Mouse (Mus musculus) midbrain, embryonic 13.5 days (tissue): ENCODE results near the gene Pam16. TPM values are rescaled to one million over a fixed set of nuclear protein-coding genes. Genes with fewer than 3 reads are reported as not detected.

Source experiments
- ATAC-seq: fragments of 200-750 bp; cut with Nextera tagmentation; 2 replicates; pipeline ENCODE4 v1.8.0; 2017; ENCODE audit warnings: mild to moderate bottlenecking, moderate TSS enrichment, moderate library complexity
- H3K27ac ChIP-seq: fragments of 300-500 bp; sonication (generic); 2 replicates; pipeline ENCODE4 v1.5.1; 2015; ENCODE audit warnings: inconsistent platforms, mild to moderate bottlenecking, moderate library complexity
- H3K27me3 ChIP-seq: fragments of 300-500 bp; sonication (generic); 2 replicates; pipeline ENCODE4 v1.6.1; 2015; ENCODE audit warnings: mild to moderate bottlenecking, inconsistent platforms
- H3K36me3 ChIP-seq: fragments of 300-500 bp; sonication (generic); 2 replicates; pipeline ENCODE4 v1.6.1; 2015; ENCODE audit warnings: mild to moderate bottlenecking, inconsistent platforms
- H3K4me1 ChIP-seq: fragments of 300-500 bp; sonication (generic); replicated peaks from 2 replicates; pipeline ENCODE4 v1.6.1; 2015; ENCODE audit warnings: inconsistent platforms
- H3K4me2 ChIP-seq: fragments of 300-500 bp; sonication (generic); replicated peaks from 2 replicates; pipeline ENCODE4 v1.6.1; 2015; ENCODE audit warnings: moderate library complexity, mild to moderate bottlenecking, inconsistent platforms
- H3K4me3 ChIP-seq: fragments of 300-500 bp; sonication (generic); replicated peaks from 2 replicates; pipeline ENCODE4 v1.5.1; 2015; ENCODE audit warnings: mild to moderate bottlenecking, inconsistent platforms
- H3K9ac ChIP-seq: fragments of 300-500 bp; sonication (generic); replicated peaks from 2 replicates; pipeline ENCODE4 v1.6.1; 2015; ENCODE audit warnings: mild to moderate bottlenecking, inconsistent platforms
- H3K9me3 ChIP-seq: fragments of 300-500 bp; sonication (generic); 2 replicates; pipeline ENCODE4 v1.6.1; 2016; ENCODE audit warnings: mild to moderate bottlenecking, inconsistent platforms
- WGBS: fragments of 180-500 bp; shearing (Covaris S2); methylation state at CpG from one replicate; pipeline ENCODE4 v1.1.7; 2015; 5-methylcytosine and 5-hydroxymethylcytosine counted together
- polyA plus RNA-seq: library from polyadenylated mRNA; unstranded; fragments of >200 nt; fragmentation: Nextera tagmentation; extraction: Ambion mirVana; gene quantifications from 2 replicates; pipeline ENCODE4 v1.2.1, GENCODE M21; 2015

Pam16 gene
- 153 and 155 TPM in 2 replicates for polyA plus RNA-seq

DNA sequence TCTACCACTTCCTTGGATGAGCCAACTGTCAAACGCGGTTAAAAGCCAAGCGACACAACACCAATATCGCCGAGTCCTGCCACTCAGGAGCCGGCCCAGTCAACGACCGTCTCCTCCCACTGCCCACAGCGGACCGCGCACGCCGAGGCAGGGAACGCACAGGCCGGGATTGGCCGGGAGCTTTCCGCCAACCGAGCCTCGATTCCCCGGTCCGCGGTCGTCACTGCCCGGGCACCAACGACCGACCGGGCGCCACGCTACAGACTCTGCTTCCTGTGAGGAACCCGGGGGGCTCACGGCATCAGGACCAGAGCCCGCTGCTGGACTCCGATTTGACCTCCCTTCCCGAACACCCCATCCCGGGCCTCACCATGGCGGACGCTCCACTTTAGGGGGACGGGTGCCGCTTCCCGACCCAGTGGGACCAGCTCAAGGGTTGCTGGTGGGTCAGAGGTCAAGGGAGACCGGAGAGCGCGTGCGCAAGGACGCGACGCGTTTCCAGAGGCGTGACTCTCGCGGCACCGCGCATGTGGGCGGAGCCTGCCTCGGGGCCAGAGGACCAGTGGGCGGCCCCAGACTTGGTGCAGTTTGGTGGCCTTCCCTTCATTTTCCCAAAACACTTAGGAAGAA lies at the start of gene Pam16:
Gene Pam16, minus strand, starts transcription at position 508 of the 630 bp plus-strand sequence.
- Histone ChIP-seq H3K9me3 (no peaks in the 10 kb centered on the region), H3K36me3 (peaks cover 25% of the 10 kb centered on the region; the same call in 1 of the 2 replicates), H3K4me1 (peaks cover 26% of the 10 kb centered on the region), H3K4me2 (peak within 1 kb of the TSS; percentile 62), H3K4me3 (peak within 1 kb of the TSS; percentile 72), H3K27me3 (no peaks in the 10 kb centered on the region), H3K27ac (peak within 1 kb of the TSS; percentile 85), H3K9ac (peak within 1 kb of the TSS; percentile 84)
- WGBS = under 1% methylated on average over 56 of the region's 56 CpGs
- peak; percentile 87 for ATAC-seq

DNA sequence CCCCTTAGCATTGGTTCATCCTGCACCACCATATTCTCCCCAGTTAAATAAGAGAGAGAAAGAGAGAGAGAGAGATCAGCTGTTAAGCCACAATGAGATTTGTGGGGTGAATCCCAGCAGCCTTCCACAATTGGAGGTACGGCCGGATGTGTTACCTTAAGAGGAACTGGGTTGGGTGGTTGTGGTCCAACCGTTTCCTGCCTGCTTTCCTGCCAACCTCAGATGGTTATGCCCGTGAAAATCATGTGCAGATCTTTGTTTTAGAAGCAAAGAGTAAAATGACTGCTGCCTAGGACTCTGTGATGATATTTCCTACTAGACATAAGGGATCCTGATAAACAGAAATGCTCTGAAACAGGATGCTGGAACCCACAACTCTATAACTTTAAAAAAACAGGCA lies 49.3 kb upstream of the Pam16 start:
- ATAC-seq = no peak
- Histone ChIP-seq H3K27me3 (no peaks in the 10 kb centered on the region), H3K9me3 (no peaks in the 10 kb centered on the region), H3K4me3 (no peak overlapping the region), H3K36me3 (peaks cover 37% of the 10 kb centered on the region), H3K4me1 (peaks cover 7% of the 10 kb centered on the region), H3K27ac (no peak overlapping the region), H3K4me2 (no peak overlapping the region), H3K9ac (0 out of 2 replicates have a peak overlapping the region, but pooled peaks have one; percentile 19)
- 89% methylated on average over 4 of the region's 4 CpGs for WGBS

DNA sequence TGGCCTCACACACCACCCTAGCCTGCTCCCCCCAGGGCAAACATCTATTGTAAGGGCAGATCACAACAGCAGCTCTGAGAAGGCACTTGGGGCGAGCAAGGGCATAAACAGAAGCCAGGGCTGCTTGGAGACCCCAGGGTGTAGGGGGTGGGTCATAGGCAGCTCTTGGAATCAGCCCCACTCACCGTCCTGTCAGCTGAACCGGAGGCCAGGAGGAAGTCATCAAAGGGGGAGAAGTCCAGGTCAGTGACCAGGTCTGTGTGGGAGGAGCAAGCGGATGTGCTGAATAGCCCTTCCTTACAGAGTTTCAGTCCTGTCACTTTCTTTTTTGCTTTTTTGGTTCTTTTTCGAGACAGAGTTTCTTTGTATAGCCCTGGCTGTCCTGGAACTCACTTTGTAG lies 45.5 kb upstream of the Pam16 start:
- Histone ChIP-seq H3K27ac (no peak overlapping the region), H3K4me3 (no peak overlapping the region), H3K36me3 (peaks cover 56% of the 10 kb centered on the region), H3K4me1 (no peaks in the 10 kb centered on the region), H3K9ac (no peak overlapping the region), H3K4me2 (no peak overlapping the region), H3K9me3 (no peaks in the 10 kb centered on the region), H3K27me3 (no peaks in the 10 kb centered on the region)
- no peak for ATAC-seq
- WGBS = 75% methylated on average over 5 of the region's 5 CpGs

DNA sequence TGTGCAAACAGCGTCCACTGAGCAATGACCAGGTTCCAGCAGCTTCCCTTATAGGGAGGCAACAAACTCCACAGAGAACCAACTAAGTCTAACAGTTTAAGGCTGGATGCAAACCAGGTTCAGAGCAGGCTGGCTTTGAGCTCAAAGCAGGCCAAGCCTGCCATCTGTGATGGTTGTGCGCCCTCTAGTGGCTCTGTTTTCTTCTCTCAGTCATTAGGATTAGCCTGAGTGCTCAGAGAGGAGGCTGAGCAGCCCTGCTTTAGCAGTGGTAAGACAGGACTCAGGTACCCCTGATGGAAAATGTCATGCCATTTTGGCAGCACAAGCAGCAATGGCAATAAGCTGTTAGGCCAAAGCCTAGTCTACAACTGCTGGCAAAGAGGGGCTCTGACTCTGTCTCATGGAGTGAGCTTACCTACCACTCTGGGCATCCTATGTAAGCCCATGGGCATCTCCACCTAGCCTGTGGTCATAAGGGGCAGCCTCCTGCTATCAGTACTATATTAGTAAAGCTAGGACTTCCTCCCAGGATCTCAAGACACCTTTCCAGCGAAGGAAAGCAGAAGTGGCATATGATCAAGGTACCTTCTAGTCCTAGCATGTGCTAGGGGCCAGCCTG lies 42.5 kb upstream of the Pam16 start:
- WGBS = 29% methylated on average over 3 of the region's 3 CpGs
- Histone ChIP-seq H3K9me3 (no peaks in the 10 kb centered on the region), H3K36me3 (peaks cover 52% of the 10 kb centered on the region), H3K27ac (no peak overlapping the region), H3K4me2 (no peak overlapping the region), H3K9ac (no peak overlapping the region), H3K4me3 (no peak overlapping the region), H3K27me3 (no peaks in the 10 kb centered on the region), H3K4me1 (no peaks in the 10 kb centered on the region)
- peak; percentile 86 for ATAC-seq

DNA sequence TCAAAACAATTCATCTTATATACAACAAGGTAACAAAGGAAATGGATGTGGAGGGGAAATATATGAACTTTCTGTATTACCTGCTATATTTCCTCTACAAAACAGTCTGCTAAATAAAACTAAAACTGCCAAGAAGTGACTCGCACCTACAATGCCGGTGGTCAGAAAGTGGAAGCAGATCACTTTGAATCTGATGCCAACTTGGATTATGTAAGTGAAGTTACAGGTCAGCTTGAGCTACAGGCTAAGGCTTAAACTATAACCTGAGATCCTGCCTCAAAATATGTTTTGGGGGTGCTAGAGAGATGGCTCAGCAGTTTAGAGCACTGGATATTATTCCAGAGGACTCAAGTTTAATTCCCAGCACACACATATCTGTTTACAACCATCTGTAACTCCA lies 40.9 kb upstream of the Pam16 start:
- no peak for ATAC-seq
- H3K4me2 ChIP-seq = no peak overlapping the region
- H3K4me1 ChIP-seq = no peaks in the 10 kb centered on the region
- no peaks in the 10 kb centered on the region for H3K9me3 ChIP-seq
- WGBS = 98% methylated on average over 2 of the region's 2 CpGs
- H3K27ac ChIP-seq = no peak overlapping the region
- H3K4me3 ChIP-seq = no peak overlapping the region
- H3K36me3 ChIP-seq = peaks cover 60% of the 10 kb centered on the region
- H3K9ac ChIP-seq = no peak overlapping the region
- no peaks in the 10 kb centered on the region for H3K27me3 ChIP-seq

DNA sequence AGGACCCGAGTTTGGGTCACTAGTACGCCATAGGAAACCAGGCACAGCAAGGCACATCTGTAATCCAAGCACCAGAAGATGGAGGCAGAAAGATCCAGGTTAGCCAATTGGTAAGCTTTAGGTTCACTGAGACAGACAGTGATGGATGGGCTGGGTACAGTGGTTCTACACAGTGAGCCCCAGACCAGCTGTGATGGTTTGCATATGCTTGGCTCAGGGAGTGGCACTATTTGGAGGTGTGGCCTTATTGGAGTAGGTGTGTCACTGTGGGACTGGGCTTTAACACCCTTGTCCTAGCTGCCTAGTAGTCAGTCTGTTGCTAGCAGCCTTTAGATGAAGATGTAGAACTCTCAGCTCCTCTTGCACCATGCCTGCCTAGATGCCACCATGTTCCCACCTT lies 39.0 kb upstream of the Pam16 start:
- Histone ChIP-seq H3K27ac (no peak overlapping the region), H3K9ac (no peak overlapping the region), H3K4me1 (peaks cover 6% of the 10 kb centered on the region), H3K36me3 (peaks cover 49% of the 10 kb centered on the region), H3K27me3 (no peaks in the 10 kb centered on the region), H3K4me2 (no peak overlapping the region), H3K4me3 (no peak overlapping the region), H3K9me3 (no peaks in the 10 kb centered on the region)
- no peak for ATAC-seq
- 83% methylated on average over 2 of the region's 2 CpGs for WGBS

DNA sequence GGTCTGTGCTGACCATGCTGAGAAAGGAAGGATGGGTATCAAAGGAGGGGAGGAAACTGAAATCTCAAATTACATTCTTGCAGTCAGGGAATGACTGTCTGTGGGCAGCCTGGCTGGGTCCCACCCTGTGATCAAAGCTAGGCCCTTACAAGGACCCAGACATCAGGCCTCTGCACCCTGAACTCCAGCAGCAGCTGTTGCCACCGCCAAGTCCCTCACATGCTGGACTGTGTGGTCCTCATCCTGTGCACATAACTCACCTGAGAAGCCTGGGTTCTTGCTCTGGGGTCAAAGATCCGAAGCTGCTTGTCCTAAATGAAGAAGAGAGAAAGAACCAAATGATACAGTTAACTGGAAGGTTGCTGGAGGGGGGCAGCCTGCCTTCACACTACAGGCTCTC lies 36.8 kb upstream of the Pam16 start:
- Histone ChIP-seq H3K36me3 (peaks cover 30% of the 10 kb centered on the region), H3K4me2 (no peak overlapping the region), H3K4me3 (no peak overlapping the region), H3K9me3 (no peaks in the 10 kb centered on the region), H3K9ac (no peak overlapping the region), H3K4me1 (peaks cover 12% of the 10 kb centered on the region), H3K27me3 (no peaks in the 10 kb centered on the region), H3K27ac (no peak overlapping the region)
- ATAC-seq = no peak
- WGBS = 80% methylated on average over 2 of the region's 2 CpGs

DNA sequence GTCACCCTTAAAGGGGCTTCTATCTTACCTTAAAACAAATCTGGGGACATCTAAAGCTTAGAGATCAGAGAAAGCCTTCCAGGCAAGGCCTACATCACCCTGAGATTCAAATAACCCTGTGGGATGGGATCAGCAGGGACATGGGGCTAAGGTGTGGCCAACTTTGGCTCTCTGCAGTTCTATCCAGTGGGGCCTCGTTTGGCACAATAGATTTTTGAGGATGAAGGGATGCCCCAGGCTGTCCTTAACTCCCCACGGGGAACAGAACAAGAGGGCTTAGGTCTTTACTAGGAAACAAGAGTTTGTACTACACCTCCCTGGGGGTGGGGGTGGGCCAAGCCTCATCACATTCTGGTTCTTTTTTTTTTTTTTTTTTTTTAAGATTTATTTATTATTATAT lies 34.5 kb upstream of the Pam16 start:
- Histone ChIP-seq H3K9ac (no peak overlapping the region; the same call in 1 of the 2 replicates), H3K4me1 (peaks cover 32% of the 10 kb centered on the region), H3K4me2 (no peak overlapping the region), H3K36me3 (peaks cover 27% of the 10 kb centered on the region), H3K27me3 (no peaks in the 10 kb centered on the region), H3K27ac (no peak overlapping the region), H3K9me3 (no peaks in the 10 kb centered on the region), H3K4me3 (no peak overlapping the region)
- 14% methylated on average over 2 of the region's 2 CpGs for WGBS
- no peak for ATAC-seq

DNA sequence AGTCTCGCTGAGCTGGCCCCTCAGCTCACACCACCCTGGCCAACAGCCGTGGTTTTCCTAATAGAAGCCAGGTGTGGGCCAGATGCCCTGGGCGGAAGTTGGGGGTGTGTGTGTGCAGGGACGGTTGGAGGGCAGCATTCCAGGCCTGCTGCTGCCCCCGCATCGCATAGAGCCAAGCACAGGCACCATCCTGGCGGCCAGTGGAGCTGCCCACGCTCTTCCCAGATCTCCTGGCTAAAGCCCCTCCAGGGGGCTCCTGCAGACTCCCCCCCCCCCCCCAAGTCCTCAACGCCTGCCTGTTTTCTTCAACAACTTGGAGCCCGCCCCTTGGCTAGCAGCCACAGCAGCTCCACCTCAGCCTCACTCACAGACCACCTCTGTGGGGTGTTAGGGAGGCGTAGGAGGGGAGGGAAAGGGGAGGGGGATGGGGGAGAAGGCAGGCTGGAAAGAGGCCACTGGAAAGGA lies 34.0 kb upstream of the Pam16 start:
- ATAC-seq = peak; percentile 53
- Histone ChIP-seq H3K27ac (0 out of 2 replicates have a peak overlapping the region, but pooled peaks have one; percentile 9), H3K9ac (no peak overlapping the region; the same call in 1 of the 2 replicates), H3K4me1 (peaks cover 32% of the 10 kb centered on the region), H3K9me3 (no peaks in the 10 kb centered on the region), H3K4me2 (no peak overlapping the region), H3K36me3 (peaks cover 24% of the 10 kb centered on the region), H3K27me3 (no peaks in the 10 kb centered on the region), H3K4me3 (no peak overlapping the region)
- 23% methylated on average over 11 of the region's 11 CpGs for WGBS

DNA sequence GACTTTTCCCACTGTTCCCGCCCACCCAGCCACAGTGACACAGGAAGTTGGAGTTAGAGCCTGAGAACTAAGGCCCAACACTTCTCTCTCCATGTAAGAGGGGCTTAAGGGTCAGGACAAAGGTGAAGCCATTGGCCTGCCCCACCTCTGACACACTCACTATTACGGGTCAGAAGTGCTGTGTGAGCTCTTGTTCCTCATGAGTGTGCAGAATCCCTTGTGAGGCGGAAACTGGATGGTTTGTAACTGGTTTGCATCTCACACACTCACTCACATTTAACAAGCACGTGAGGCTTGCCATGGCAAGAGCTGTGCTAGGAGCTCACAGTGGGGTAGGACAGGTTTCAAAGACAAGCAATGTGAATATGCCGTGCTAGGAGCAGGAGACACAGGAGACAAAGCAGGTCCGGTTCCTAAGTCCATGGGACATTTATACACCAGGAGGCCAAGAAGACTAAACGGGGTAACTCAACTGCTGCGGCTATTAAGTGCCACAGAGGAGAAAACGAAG lies 31.8 kb upstream of the Pam16 start:
- no peak for ATAC-seq
- H3K4me2 ChIP-seq = no peak overlapping the region
- H3K27me3 ChIP-seq = no peaks in the 10 kb centered on the region
- 63% methylated on average over 9 of the region's 9 CpGs for WGBS
- H3K27ac ChIP-seq = peak overlapping the region; percentile 30; the same call in 1 of the 2 replicates
- no peak overlapping the region for H3K9ac ChIP-seq
- H3K9me3 ChIP-seq = no peaks in the 10 kb centered on the region
- H3K4me3 ChIP-seq = no peak overlapping the region
- H3K36me3 ChIP-seq = peaks cover 39% of the 10 kb centered on the region
- peaks cover 32% of the 10 kb centered on the region for H3K4me1 ChIP-seq

DNA sequence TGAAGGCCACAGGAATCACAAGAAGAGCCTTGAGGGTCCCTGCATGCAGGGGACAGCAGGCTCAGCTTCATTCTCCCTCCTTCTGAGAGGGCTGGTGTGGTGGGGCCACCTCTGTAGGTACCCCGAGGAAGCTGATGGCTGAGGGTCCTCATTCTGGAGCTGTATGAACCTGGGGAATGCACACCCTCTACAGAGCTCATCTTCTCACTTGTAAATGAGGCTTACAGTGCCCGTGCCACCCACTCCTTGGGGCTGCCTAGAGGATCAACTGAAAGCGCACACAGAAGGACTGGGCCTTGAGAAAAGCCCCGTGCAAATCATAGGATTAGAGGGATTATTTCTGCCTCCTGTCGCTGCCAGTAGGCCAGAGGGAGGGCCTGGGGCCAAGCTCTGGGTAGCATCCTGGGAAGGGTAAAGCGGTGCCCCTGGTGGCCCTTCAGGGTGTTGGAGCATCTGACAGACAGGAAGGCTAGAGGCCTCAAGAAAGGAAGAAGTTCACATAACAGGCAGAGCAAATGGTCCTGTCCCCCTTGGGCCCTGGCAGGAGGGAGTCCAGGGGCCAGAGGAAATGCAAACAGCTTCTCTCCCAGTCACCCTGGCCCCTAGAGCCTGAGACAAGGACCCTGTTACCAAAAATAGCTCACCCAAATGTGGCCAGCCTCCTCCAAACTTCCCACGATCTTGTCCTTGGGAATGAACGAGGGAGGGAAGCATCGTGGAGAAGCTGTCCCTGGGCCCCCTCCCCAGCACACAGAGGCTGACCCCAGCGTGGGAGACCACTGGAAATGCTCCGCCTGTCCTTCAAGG lies 31.2 kb upstream of the Pam16 start:
- H3K4me2 ChIP-seq = no peak overlapping the region
- peaks cover 36% of the 10 kb centered on the region for H3K36me3 ChIP-seq
- H3K4me1 ChIP-seq = peaks cover 32% of the 10 kb centered on the region
- no peaks in the 10 kb centered on the region for H3K9me3 ChIP-seq
- no peak overlapping the region for H3K4me3 ChIP-seq
- peak overlapping the region; percentile 64 for H3K27ac ChIP-seq
- 0 out of 2 replicates have a peak overlapping the region, but pooled peaks have one; percentile 8 for H3K9ac ChIP-seq
- no peaks in the 10 kb centered on the region for H3K27me3 ChIP-seq
- ATAC-seq = peak; percentile 67
- 18% methylated on average over 11 of the region's 11 CpGs for WGBS
